Mouse (Mus musculus): ENCODE data around the gene Syt13. TPM values are rescaled to one million over a fixed set of nuclear protein-coding genes. Genes with fewer than 3 reads are reported as not detected.

The Syt13 gene
- polyA plus RNA-seq (2012; rRNA removed): 0.51 and 0.56 TPM in 2 replicates

DNA sequence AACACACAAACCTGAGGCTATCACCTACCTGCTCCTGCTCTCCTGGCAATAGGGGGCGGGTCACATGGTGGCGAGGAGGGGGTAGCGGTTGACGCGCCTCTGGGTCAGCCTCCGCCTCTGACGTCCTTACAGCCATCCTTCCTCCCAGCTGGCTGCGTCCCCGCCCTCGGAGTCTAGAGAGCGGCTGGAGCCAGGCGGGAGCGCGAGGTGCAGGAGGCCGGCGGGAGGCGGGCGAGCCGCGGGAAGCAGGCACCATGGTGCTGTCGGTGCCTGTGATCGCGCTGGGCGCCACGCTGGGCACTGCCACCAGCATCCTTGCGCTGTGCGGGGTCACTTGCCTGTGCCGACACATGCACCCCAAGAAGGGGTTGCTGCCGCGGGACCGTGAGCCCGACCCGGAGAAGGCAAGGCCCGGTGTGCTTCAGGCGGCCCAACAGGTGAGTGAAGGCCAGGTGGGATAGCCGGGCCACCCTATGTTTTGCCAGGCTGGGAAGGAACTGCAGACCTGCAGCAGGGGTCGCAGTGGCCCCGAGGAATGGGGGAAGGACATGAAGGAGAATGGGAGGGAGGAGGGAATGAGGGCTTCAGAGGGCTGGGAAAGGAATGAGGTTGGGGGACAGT is at the start of gene Syt13:
TSS of gene Syt13 (plus strand) at position 166 of the 621 bp plus-strand sequence.
- Histone ChIP-seq H3K36me3 (ENCODE audit: control insufficient read depth, insufficient read depth, low read length) (no peaks in the 10 kb centered on the region), H3K4me3 (ENCODE audit: control insufficient read depth, low read depth, low read length) (peak within 1 kb of the TSS; percentile 58), H3K27ac (ENCODE audit: control insufficient read depth, insufficient read depth, low read depth, low read length) (no peak within 1 kb of the TSS), H3K27me3 (ENCODE audit: control insufficient read depth, insufficient read depth, low read length) (no peaks in the 10 kb centered on the region), H3K4me1 (ENCODE audit: control insufficient read depth, insufficient read depth, low read length) (peaks cover 10% of the 10 kb centered on the region)
- TF ChIP-seq POLR2A (IDR thresholded peaks at IDR 0.05; ENCODE audit: control insufficient read depth, low read depth, low read length) (no peak), CTCF (IDR thresholded peaks at IDR 0.05; ENCODE audit: control insufficient read depth, insufficient read depth, insufficient replicate concordance, low read depth, low read length) (no peak)

DNA sequence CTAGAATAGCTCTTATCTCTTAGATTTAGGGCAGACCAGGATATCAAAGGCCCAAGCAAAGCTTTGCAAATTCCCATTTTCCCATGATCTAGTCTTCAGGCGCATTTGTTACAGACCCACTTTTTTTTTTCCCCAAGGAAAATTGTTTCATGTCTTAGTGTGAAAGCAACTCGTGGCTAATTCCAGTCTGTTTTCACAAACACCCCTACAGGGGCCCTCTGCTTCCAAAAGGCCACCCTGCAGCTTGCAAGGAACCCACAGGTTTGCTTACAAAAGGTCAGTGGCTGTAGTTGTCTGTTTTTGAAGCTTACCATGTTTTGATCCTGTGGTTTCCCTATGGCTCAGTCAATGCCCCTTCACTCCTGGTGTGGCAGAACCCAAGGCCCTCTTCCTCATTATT is 48.3 kb upstream of the Syt13 start:
- H3K4me3 ChIP-seq (ENCODE audit: control insufficient read depth, low read depth, low read length): no peak overlapping the region
- no peak overlapping the region for H3K27ac ChIP-seq (ENCODE audit: control insufficient read depth, insufficient read depth, low read depth, low read length)
- H3K27me3 ChIP-seq (ENCODE audit: control insufficient read depth, insufficient read depth, low read length): no peaks in the 10 kb centered on the region
- no peaks in the 10 kb centered on the region for H3K4me1 ChIP-seq (ENCODE audit: control insufficient read depth, insufficient read depth, low read length)
- H3K36me3 ChIP-seq (ENCODE audit: control insufficient read depth, insufficient read depth, low read length): no peaks in the 10 kb centered on the region
- TF ChIP-seq POLR2A (IDR thresholded peaks at IDR 0.05; ENCODE audit: control insufficient read depth, low read depth, low read length) (no peak), CTCF (IDR thresholded peaks at IDR 0.05; ENCODE audit: control insufficient read depth, insufficient read depth, insufficient replicate concordance, low read depth, low read length) (no peak)

- Histone ChIP-seq H3K36me3 (ENCODE audit: control insufficient read depth, insufficient read depth, low read length) (no peaks in the 10 kb centered on the region), H3K27me3 (ENCODE audit: control insufficient read depth, insufficient read depth, low read length) (no peaks in the 10 kb centered on the region), H3K27ac (ENCODE audit: control insufficient read depth, insufficient read depth, low read depth, low read length) (no peak overlapping the region), H3K4me3 (ENCODE audit: control insufficient read depth, low read depth, low read length) (no peak overlapping the region), H3K4me1 (ENCODE audit: control insufficient read depth, insufficient read depth, low read length) (no peaks in the 10 kb centered on the region)
- no peak for TF ChIP-seq CTCF (IDR thresholded peaks at IDR 0.05; ENCODE audit: control insufficient read depth, insufficient read depth, insufficient replicate concordance, low read depth, low read length)
- TF ChIP-seq POLR2A (IDR thresholded peaks at IDR 0.05; ENCODE audit: control insufficient read depth, low read depth, low read length): no peak
These were observed 44.6 kb upstream of the Syt13 start for GRCm38 (mm10) chr2:92870139-92870836.

DNA sequence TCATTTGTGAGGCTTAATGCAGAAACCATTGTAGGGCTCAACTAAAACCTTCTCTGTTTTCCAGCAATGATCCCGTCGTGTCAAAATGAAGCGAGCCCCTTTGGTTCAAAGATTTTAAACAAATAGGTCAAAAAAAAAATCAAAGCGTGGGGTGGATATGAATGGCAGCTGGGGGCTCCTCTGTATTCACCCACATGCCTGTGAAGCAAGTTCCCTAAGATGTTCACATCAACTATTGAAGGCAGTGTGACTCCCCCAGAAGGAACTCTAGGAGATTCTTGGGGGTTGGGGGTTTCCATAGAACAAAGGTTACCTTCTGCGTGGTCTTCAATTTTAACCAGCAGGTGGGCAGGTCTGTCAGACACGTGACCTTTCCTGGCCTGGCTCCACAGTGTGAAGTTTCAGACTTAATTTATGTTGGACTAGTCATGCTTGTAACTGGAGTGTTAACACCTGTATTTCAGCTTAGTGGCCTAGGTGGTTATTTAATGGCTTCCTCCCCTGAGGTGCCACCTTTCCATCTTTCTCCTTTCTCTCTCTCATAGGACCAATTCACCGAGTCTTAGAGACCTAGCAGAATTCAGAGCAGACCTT is 43.7 kb upstream of the Syt13 start:
- no peak overlapping the region for H3K4me3 ChIP-seq (ENCODE audit: control insufficient read depth, low read depth, low read length)
- no peaks in the 10 kb centered on the region for H3K36me3 ChIP-seq (ENCODE audit: control insufficient read depth, insufficient read depth, low read length)
- no peak overlapping the region for H3K27ac ChIP-seq (ENCODE audit: control insufficient read depth, insufficient read depth, low read depth, low read length)
- H3K27me3 ChIP-seq (ENCODE audit: control insufficient read depth, insufficient read depth, low read length): no peaks in the 10 kb centered on the region
- TF ChIP-seq POLR2A (IDR thresholded peaks at IDR 0.05; ENCODE audit: control insufficient read depth, low read depth, low read length): no peak
- no peak for TF ChIP-seq CTCF (IDR thresholded peaks at IDR 0.05; ENCODE audit: control insufficient read depth, insufficient read depth, insufficient replicate concordance, low read depth, low read length)
- H3K4me1 ChIP-seq (ENCODE audit: control insufficient read depth, insufficient read depth, low read length): no peaks in the 10 kb centered on the region

DNA sequence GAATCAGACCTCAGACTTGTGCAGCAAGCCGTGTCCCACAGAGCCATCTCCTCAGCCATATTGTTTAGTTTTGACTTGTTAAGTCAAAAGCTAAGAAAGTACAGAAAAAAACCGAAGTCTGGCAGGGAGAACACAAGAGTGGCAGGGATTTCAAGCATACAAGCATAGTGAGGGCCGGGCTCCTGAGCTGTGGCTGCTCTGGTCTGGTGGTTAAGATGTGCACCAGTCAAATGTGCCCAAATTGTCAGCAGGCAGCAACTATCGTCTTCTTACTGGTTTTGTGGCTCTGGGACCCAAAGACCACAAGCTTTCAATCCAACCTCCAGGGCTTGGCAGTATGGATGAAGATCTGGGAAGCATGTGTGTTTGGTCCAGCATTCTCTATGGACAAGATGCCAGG is 42.2 kb upstream of the Syt13 start:
- no peak overlapping the region for H3K27ac ChIP-seq (ENCODE audit: control insufficient read depth, insufficient read depth, low read depth, low read length)
- H3K36me3 ChIP-seq (ENCODE audit: control insufficient read depth, insufficient read depth, low read length): no peaks in the 10 kb centered on the region
- H3K4me1 ChIP-seq (ENCODE audit: control insufficient read depth, insufficient read depth, low read length): no peaks in the 10 kb centered on the region
- TF ChIP-seq CTCF (IDR thresholded peaks at IDR 0.05; ENCODE audit: control insufficient read depth, insufficient read depth, insufficient replicate concordance, low read depth, low read length): no peak
- TF ChIP-seq POLR2A (IDR thresholded peaks at IDR 0.05; ENCODE audit: control insufficient read depth, low read depth, low read length): no peak
- no peaks in the 10 kb centered on the region for H3K27me3 ChIP-seq (ENCODE audit: control insufficient read depth, insufficient read depth, low read length)
- no peak overlapping the region for H3K4me3 ChIP-seq (ENCODE audit: control insufficient read depth, low read depth, low read length)

GRCm38 (mm10) chr2:92874592-92874991 is 40.3 kb upstream of the Syt13 start:
- no peaks in the 10 kb centered on the region for H3K36me3 ChIP-seq (ENCODE audit: control insufficient read depth, insufficient read depth, low read length)
- no peak overlapping the region for H3K4me3 ChIP-seq (ENCODE audit: control insufficient read depth, low read depth, low read length)
- H3K27me3 ChIP-seq (ENCODE audit: control insufficient read depth, insufficient read depth, low read length): no peaks in the 10 kb centered on the region
- TF ChIP-seq POLR2A (IDR thresholded peaks at IDR 0.05; ENCODE audit: control insufficient read depth, low read depth, low read length) (no peak), CTCF (IDR thresholded peaks at IDR 0.05; ENCODE audit: control insufficient read depth, insufficient read depth, insufficient replicate concordance, low read depth, low read length) (no peak)
- no peaks in the 10 kb centered on the region for H3K4me1 ChIP-seq (ENCODE audit: control insufficient read depth, insufficient read depth, low read length)
- H3K27ac ChIP-seq (ENCODE audit: control insufficient read depth, insufficient read depth, low read depth, low read length): no peak overlapping the region

GRCm38 (mm10) chr2:92877488-92877887 is 37.4 kb upstream of the Syt13 start:
- Histone ChIP-seq H3K4me1 (ENCODE audit: control insufficient read depth, insufficient read depth, low read length) (no peaks in the 10 kb centered on the region), H3K27ac (ENCODE audit: control insufficient read depth, insufficient read depth, low read depth, low read length) (no peak overlapping the region), H3K4me3 (ENCODE audit: control insufficient read depth, low read depth, low read length) (no peak overlapping the region), H3K36me3 (ENCODE audit: control insufficient read depth, insufficient read depth, low read length) (no peaks in the 10 kb centered on the region), H3K27me3 (ENCODE audit: control insufficient read depth, insufficient read depth, low read length) (no peaks in the 10 kb centered on the region)
- TF ChIP-seq POLR2A (IDR thresholded peaks at IDR 0.05; ENCODE audit: control insufficient read depth, low read depth, low read length) (no peak), CTCF (IDR thresholded peaks at IDR 0.05; ENCODE audit: control insufficient read depth, insufficient read depth, insufficient replicate concordance, low read depth, low read length) (no peak)

Data from testis, adult 2 months (tissue).